Mouse (Mus musculus): ENCODE measurements around the gene Zc3hav1. TPM values are rescaled to one million over a fixed set of nuclear protein-coding genes. Genes with fewer than 3 reads are reported as not detected.
A peak's percentile ranks its signal among the peaks of the same experiment; 100 is the strongest.

Gene Zc3hav1
- polyA plus RNA-seq, 1 experiment from 2014 or later, result 1.4 TPM

DNA sequence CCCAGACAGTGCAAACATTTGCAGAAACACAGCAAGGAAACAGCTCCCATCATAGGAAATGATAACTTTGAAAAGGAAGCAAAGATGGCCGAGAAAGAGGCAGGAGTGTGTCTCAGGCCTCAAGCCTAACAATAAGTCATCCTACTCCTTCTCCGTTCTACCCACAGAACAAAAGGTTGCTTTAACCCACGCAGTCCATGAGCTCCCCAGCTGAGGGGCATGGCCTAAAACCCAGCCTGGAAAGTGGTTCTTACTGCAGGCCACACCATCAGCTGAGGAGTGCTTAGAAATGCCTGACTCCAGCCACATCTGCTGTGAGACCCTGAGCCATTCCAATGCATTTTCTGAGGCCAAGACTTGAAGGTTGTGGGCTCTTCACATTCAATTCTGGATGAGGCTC, 10.8 kb downstream of the Zc3hav1 start:
- WGBS, result 49% methylated on average over 3 of the region's 3 CpGs
- H3K27ac ChIP-seq (ENCODE audit: low read depth, low read length), result no peak overlapping the region
- H3K9ac ChIP-seq (ENCODE audit: low read depth, low read length), result no peak overlapping the region
- ATAC-seq, result no peak
- no peaks in the 10 kb centered on the region for H3K9me3 ChIP-seq (ENCODE audit: control insufficient read depth, low read length)
- H3K4me1 ChIP-seq (ENCODE audit: control insufficient read depth, insufficient read depth, low read depth, low read length), result no peaks in the 10 kb centered on the region
- no peak overlapping the region for H3K4me2 ChIP-seq (ENCODE audit: low read length)
- no peaks in the 10 kb centered on the region for H3K36me3 ChIP-seq (ENCODE audit: control insufficient read depth, insufficient read depth, low read length)
- H3K4me3 ChIP-seq (ENCODE audit: low read length), result no peak overlapping the region
- H3K27me3 ChIP-seq (replicated peaks; ENCODE audit: control insufficient read depth, insufficient read depth, low read length), result no peaks in the 10 kb centered on the region

DNA sequence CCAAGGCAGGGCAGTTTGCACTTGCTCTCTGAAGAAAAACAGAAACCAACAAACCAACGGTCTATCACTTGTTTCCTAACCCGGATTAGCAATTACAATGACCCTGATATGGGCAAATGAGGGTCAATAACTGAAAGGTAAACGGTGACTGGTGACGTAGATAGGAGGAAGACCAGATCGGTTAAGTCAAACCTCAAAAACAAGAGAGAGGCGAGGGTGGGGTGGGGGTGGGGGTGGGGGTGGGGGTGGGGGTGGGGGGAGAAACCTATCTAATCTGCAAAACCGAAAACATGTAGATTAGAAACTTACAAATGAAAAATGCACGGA, 11.8 kb downstream of the Zc3hav1 start:
- no peak for ATAC-seq
- no peak overlapping the region for H3K4me3 ChIP-seq (ENCODE audit: low read length)
- no peaks in the 10 kb centered on the region for H3K36me3 ChIP-seq (ENCODE audit: control insufficient read depth, insufficient read depth, low read length)
- no peak overlapping the region for H3K27ac ChIP-seq (ENCODE audit: low read depth, low read length)
- H3K9me3 ChIP-seq (ENCODE audit: control insufficient read depth, low read length), result no peaks in the 10 kb centered on the region
- H3K27me3 ChIP-seq (replicated peaks; ENCODE audit: control insufficient read depth, insufficient read depth, low read length), result no peaks in the 10 kb centered on the region
- no peaks in the 10 kb centered on the region for H3K4me1 ChIP-seq (ENCODE audit: control insufficient read depth, insufficient read depth, low read depth, low read length)
- no peak overlapping the region for H3K9ac ChIP-seq (ENCODE audit: low read depth, low read length)
- 85% methylated on average over 8 of the region's 8 CpGs for WGBS
- H3K4me2 ChIP-seq (ENCODE audit: low read length), result no peak overlapping the region

DNA sequence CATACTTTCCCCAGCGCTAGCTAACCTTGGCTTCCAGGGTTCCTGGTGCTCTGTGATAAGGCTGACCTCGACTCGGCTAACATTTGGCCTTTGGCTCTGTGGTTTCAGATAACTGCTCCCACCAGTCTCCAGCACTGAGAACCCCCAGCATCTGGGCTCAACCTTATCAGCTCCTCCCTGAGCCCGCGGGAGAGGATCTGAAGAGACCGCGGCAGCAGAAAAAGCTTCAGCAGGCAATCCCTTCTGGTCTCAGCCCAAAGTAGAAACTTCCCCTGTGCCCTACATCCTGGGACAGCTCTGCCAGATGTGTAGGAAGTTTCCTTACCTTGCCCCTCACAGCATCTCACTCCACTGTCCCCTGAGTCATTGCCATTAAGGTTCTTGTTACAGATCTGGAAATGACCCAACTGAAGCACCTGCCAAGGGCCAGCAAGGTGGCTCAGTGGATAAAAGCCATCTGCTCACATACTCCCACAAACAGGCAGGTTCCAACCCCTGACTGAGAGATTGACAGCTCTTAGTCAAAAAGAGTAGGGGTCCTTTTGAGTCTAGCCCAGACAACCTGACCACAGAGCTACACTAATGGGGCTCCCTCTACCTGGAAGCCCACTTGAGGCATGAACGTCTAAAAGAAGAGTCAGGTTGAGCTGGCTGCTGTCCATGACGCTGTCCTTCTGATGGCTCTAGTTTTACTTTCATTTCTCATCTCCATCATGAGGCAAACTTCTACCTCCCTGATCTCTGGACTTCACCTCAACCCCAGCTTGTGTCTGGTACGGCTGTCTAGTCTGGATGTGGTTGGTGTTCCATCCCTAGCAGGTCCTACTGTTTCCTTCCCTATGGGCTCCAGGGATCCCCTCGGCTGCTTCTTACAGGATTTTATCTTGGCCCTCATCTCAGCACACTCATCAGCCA, 12.4 kb downstream of the Zc3hav1 start:
- Histone ChIP-seq H3K9ac (ENCODE audit: low read depth, low read length) (no peak overlapping the region), H3K4me1 (ENCODE audit: control insufficient read depth, insufficient read depth, low read depth, low read length) (no peaks in the 10 kb centered on the region), H3K4me3 (ENCODE audit: low read length) (no peak overlapping the region), H3K27me3 (replicated peaks; ENCODE audit: control insufficient read depth, insufficient read depth, low read length) (no peaks in the 10 kb centered on the region), H3K27ac (ENCODE audit: low read depth, low read length) (no peak overlapping the region), H3K36me3 (ENCODE audit: control insufficient read depth, insufficient read depth, low read length) (no peaks in the 10 kb centered on the region), H3K4me2 (ENCODE audit: low read length) (no peak overlapping the region), H3K9me3 (ENCODE audit: control insufficient read depth, low read length) (no peaks in the 10 kb centered on the region)
- WGBS, result 79% methylated on average over 11 of the region's 11 CpGs
- no peak for ATAC-seq

DNA sequence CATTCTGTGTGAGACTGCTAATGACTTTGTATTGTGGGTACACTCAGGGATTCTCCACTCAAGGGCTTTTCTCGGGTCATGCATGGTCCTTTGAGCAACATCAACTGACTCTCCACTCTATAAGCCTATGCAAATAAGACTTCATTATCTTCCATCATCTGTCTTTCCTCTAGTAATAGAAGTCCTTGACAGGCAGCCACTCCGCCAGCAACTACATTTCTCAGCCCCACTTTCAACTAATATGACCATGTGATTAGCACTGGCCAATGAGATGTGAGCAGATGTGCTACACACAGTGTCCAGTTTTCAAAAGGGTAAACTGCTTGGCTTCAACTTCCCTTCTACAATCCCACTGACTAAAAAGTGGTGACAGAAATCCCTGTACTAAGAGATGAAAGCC, 15.3 kb downstream of the Zc3hav1 start:
- Histone ChIP-seq H3K4me2 (ENCODE audit: low read length) (no peak overlapping the region), H3K27ac (ENCODE audit: low read depth, low read length) (no peak overlapping the region), H3K9me3 (ENCODE audit: control insufficient read depth, low read length) (no peaks in the 10 kb centered on the region), H3K9ac (ENCODE audit: low read depth, low read length) (no peak overlapping the region), H3K4me1 (ENCODE audit: control insufficient read depth, insufficient read depth, low read depth, low read length) (no peaks in the 10 kb centered on the region), H3K4me3 (ENCODE audit: low read length) (no peak overlapping the region), H3K27me3 (replicated peaks; ENCODE audit: control insufficient read depth, insufficient read depth, low read length) (no peaks in the 10 kb centered on the region), H3K36me3 (ENCODE audit: control insufficient read depth, insufficient read depth, low read length) (no peaks in the 10 kb centered on the region)
- WGBS, result 74% methylated on average over 2 of the region's 2 CpGs
- no peak for ATAC-seq

DNA sequence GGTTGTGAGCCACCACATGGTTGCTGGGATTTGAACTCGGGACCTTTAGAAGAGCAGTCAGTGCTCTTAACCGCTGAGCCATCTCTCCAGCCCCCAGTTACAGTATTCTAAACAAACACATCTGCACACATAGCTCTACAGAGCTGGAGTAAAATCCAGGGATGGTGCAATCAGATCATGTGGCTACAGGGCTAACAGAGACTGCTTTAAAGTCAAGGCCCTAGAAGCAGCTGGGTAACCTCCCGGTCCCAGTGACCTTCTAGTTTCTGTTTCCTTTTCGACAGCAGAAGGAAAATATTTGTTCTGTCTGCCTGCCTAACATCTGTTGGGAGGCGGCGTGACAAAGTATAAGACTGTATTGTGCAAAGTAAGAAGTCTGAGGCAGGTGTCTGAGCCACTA, 16.5 kb downstream of the Zc3hav1 start:
- Histone ChIP-seq H3K4me1 (ENCODE audit: control insufficient read depth, insufficient read depth, low read depth, low read length) (no peaks in the 10 kb centered on the region), H3K4me3 (ENCODE audit: low read length) (no peak overlapping the region), H3K4me2 (ENCODE audit: low read length) (no peak overlapping the region), H3K36me3 (ENCODE audit: control insufficient read depth, insufficient read depth, low read length) (no peaks in the 10 kb centered on the region), H3K27me3 (replicated peaks; ENCODE audit: control insufficient read depth, insufficient read depth, low read length) (no peaks in the 10 kb centered on the region), H3K9ac (ENCODE audit: low read depth, low read length) (no peak overlapping the region), H3K9me3 (ENCODE audit: control insufficient read depth, low read length) (no peaks in the 10 kb centered on the region), H3K27ac (ENCODE audit: low read depth, low read length) (no peak overlapping the region)
- ATAC-seq, result no peak
- WGBS, result 79% methylated on average over 6 of the region's 6 CpGs

DNA sequence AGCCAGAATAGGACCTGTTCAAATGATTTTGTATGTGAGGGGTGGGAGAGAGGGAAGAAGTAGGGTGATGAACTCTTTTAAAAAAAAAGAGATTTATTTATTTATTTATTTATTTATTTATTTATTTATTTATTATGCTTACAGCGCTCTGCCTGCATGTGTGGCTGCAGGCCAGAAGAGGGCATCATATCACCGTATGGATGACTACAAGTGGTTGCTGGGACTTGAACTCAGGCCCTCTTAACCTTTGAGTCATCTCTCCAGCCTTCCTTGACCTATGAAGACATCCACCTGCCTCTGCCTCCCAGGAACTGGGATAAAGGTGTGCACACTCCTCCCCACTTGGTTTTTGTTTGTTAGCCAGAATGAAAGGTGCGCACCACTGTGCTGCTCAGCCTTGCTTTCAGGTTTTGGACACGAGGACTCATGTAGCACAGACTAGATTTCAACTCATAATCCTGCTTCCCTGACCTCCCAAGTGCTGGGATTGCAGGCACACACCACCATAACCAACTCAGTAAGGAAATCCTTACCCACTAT, 17.2 kb downstream of the Zc3hav1 start:
- H3K9me3 ChIP-seq (ENCODE audit: control insufficient read depth, low read length), result no peaks in the 10 kb centered on the region
- no peaks in the 10 kb centered on the region for H3K36me3 ChIP-seq (ENCODE audit: control insufficient read depth, insufficient read depth, low read length)
- H3K9ac ChIP-seq (ENCODE audit: low read depth, low read length), result no peak overlapping the region
- WGBS, result 93% methylated on average over 4 of the region's 4 CpGs
- ATAC-seq, result no peak
- no peak overlapping the region for H3K4me3 ChIP-seq (ENCODE audit: low read length)
- no peak overlapping the region for H3K27ac ChIP-seq (ENCODE audit: low read depth, low read length)
- no peaks in the 10 kb centered on the region for H3K4me1 ChIP-seq (ENCODE audit: control insufficient read depth, insufficient read depth, low read depth, low read length)
- H3K4me2 ChIP-seq (ENCODE audit: low read length), result no peak overlapping the region
- no peaks in the 10 kb centered on the region for H3K27me3 ChIP-seq (replicated peaks; ENCODE audit: control insufficient read depth, insufficient read depth, low read length)

DNA sequence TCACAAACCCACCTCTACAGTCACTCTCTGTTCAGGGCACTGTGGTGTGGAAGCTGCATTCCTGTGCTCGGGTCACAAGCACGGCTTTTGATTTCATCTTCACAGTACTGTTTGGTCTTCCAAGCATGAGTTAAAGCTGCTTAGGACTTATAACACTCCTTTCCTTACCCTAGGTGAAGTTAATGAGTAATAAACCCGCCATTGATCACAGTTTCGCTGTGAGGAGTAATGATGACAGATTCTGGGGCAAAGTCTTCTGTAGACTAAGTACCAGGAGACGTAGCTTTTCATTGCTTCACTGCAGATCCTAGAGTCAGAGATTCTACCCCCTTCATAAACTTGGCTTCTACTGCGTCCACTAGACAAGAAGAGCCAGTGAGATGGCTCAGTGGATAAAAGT, 19.1 kb downstream of the Zc3hav1 start:
- H3K27me3 ChIP-seq (replicated peaks; ENCODE audit: control insufficient read depth, insufficient read depth, low read length), result no peaks in the 10 kb centered on the region
- H3K9ac ChIP-seq (ENCODE audit: low read depth, low read length), result no peak overlapping the region
- ATAC-seq, result no peak
- 85% methylated on average over 6 of the region's 6 CpGs for WGBS
- no peak overlapping the region for H3K27ac ChIP-seq (ENCODE audit: low read depth, low read length)
- no peaks in the 10 kb centered on the region for H3K4me1 ChIP-seq (ENCODE audit: control insufficient read depth, insufficient read depth, low read depth, low read length)
- H3K36me3 ChIP-seq (ENCODE audit: control insufficient read depth, insufficient read depth, low read length), result no peaks in the 10 kb centered on the region
- H3K4me2 ChIP-seq (ENCODE audit: low read length), result no peak overlapping the region
- no peak overlapping the region for H3K4me3 ChIP-seq (ENCODE audit: low read length)
- no peaks in the 10 kb centered on the region for H3K9me3 ChIP-seq (ENCODE audit: control insufficient read depth, low read length)

DNA sequence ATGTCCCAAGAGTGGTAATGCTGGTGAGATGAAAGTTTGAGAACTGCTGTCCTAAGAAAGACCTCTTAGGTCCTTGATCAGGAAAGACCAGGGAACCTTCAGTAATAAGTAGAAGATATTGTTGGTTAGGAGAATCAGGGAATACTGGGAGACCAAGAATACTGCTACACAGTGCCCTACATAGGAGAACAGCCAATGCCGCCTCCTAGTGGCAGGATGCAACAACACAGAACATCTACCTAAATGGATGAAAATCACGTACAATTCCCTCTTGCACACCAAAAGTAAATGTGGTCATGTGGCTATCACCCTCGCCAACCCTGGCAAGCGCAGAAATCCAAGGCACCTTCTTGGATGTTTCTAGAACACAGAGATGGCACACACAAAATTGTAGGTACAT, 27.8 kb downstream of the Zc3hav1 start:
- no peak overlapping the region for H3K4me2 ChIP-seq (ENCODE audit: low read length)

DNA sequence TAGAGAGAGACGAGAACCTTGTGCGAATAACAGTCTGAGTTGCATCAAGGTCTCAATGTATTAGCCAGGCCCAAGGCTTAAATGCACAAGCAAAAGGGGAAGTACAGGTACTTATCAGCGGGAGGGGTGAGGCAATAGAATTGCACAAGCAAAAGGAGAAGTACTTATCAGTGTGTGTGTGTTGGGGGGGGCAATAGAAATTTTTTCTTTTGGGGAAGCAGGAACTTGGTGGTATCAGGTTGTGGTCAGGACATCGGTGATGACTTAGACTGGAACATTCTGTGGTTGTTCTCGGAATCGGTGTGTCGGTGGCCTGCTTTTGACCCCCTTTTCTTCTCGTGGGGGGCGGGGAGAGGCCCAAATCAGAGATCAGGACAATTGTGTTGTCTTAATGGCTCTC, 33.8 kb downstream of the Zc3hav1 start:
- H3K4me2 ChIP-seq (ENCODE audit: low read length), result no peak overlapping the region
- H3K4me3 ChIP-seq (ENCODE audit: low read length), result no peak overlapping the region
- H3K36me3 ChIP-seq (ENCODE audit: control insufficient read depth, insufficient read depth, low read length), result no peaks in the 10 kb centered on the region
- no peaks in the 10 kb centered on the region for H3K4me1 ChIP-seq (ENCODE audit: control insufficient read depth, insufficient read depth, low read depth, low read length)
- ATAC-seq, result no peak
- H3K9ac ChIP-seq (ENCODE audit: low read depth, low read length), result no peak overlapping the region
- no peaks in the 10 kb centered on the region for H3K9me3 ChIP-seq (ENCODE audit: control insufficient read depth, low read length)
- 94% methylated on average over 9 of the region's 9 CpGs for WGBS
- no peaks in the 10 kb centered on the region for H3K27me3 ChIP-seq (replicated peaks; ENCODE audit: control insufficient read depth, insufficient read depth, low read length)
- no peak overlapping the region for H3K27ac ChIP-seq (ENCODE audit: low read depth, low read length)

More for the DNA sequence above, 27.8 kb downstream of the Zc3hav1 start:
- ATAC-seq, result peak; percentile 71; the same call in 1 of the 2 replicates
- H3K4me3 ChIP-seq (ENCODE audit: low read length), result no peak overlapping the region
- no peaks in the 10 kb centered on the region for H3K36me3 ChIP-seq (ENCODE audit: control insufficient read depth, insufficient read depth, low read length)
- H3K4me1 ChIP-seq (ENCODE audit: control insufficient read depth, insufficient read depth, low read depth, low read length), result no peaks in the 10 kb centered on the region
- no peaks in the 10 kb centered on the region for H3K27me3 ChIP-seq (replicated peaks; ENCODE audit: control insufficient read depth, insufficient read depth, low read length)
- no peak overlapping the region for H3K9ac ChIP-seq (ENCODE audit: low read depth, low read length)
- no peaks in the 10 kb centered on the region for H3K9me3 ChIP-seq (ENCODE audit: control insufficient read depth, low read length)
- no peak overlapping the region for H3K27ac ChIP-seq (ENCODE audit: low read depth, low read length)
- 18% methylated on average over 4 of the region's 4 CpGs for WGBS

Data from hindbrain, embryonic 16.5 days (tissue).